Mouse (Mus musculus): ENCODE measurements at regions not wholly inside any gene's neighbourhood (a gene's known extent, or its start where the extent isn't known, plus 50 kb on each side); places are given as distances from the start of the nearest gene placed in this dataset.

GRCm38 (mm10) chr12:112235841-112236240 is 89.8 kb downstream of the Kif26a start:
- no peak for DNase-seq (ENCODE audit: inconsistent ontology term)

- DNase-seq (ENCODE audit: inconsistent ontology term) = peak; percentile 39
Observed at GRCm38 (mm10) chr12:112237061-112237490, 91.1 kb downstream of the Kif26a start.

- DNase-seq (ENCODE audit: inconsistent ontology term) = no peak
Observed at GRCm38 (mm10) chr12:112238834-112239233, 92.8 kb downstream of the Kif26a start.

- DNase-seq (ENCODE audit: inconsistent ontology term) = peak; percentile 68
Observed at GRCm38 (mm10) chr12:112241740-112242171, 95.7 kb downstream of the Kif26a start.

GRCm38 (mm10) chr12:112243231-112243630 is 97.2 kb downstream of the Kif26a start:
- no peak for DNase-seq (ENCODE audit: inconsistent ontology term)

GRCm38 (mm10) chr12:112250894-112251293 is 104.9 kb downstream of the Kif26a start:
- DNase-seq (ENCODE audit: inconsistent ontology term) = no peak

GRCm38 (mm10) chr12:112253461-112253860 is 107.5 kb downstream of the Kif26a start:
- DNase-seq (ENCODE audit: inconsistent ontology term) = no peak

GRCm38 (mm10) chr12:112255223-112255622 is 109.2 kb downstream of the Kif26a start:
- DNase-seq (ENCODE audit: inconsistent ontology term) = no peak

GRCm38 (mm10) chr12:112257691-112258090 is 111.7 kb downstream of the Kif26a start:
- no peak for DNase-seq (ENCODE audit: inconsistent ontology term)

GRCm38 (mm10) chr12:112263283-112264056 is 117.5 kb downstream of the Kif26a start:
- DNase-seq (ENCODE audit: inconsistent ontology term) = peak; percentile 14

- no peak for DNase-seq (ENCODE audit: inconsistent ontology term)
Observed at GRCm38 (mm10) chr12:112264201-112264600, 118.2 kb downstream of the Kif26a start.

GRCm38 (mm10) chr12:112265289-112265969 is 119.4 kb downstream of the Kif26a start:
- DNase-seq (ENCODE audit: inconsistent ontology term) = peak; percentile 65

GRCm38 (mm10) chr12:112274026-112274425 is 128.0 kb downstream of the Kif26a start:
- no peak for DNase-seq (ENCODE audit: inconsistent ontology term)

GRCm38 (mm10) chr12:112274756-112275155 is 128.7 kb downstream of the Kif26a start:
- peak; percentile 33 for DNase-seq (ENCODE audit: inconsistent ontology term)

- peak; percentile 22 for DNase-seq (ENCODE audit: inconsistent ontology term)
Observed at GRCm38 (mm10) chr12:112276651-112277050, 130.6 kb downstream of the Kif26a start.

GRCm38 (mm10) chr12:112277511-112277910 is 131.5 kb downstream of the Kif26a start:
- DNase-seq (ENCODE audit: inconsistent ontology term) = no peak

- no peak for DNase-seq (ENCODE audit: inconsistent ontology term)
Observed at GRCm38 (mm10) chr12:112285096-112285495, 139.1 kb downstream of the Kif26a start.

- no peak for DNase-seq (ENCODE audit: inconsistent ontology term)
Observed at GRCm38 (mm10) chr12:112288786-112289185, 142.8 kb downstream of the Kif26a start.

- peak; percentile 45 for DNase-seq (ENCODE audit: inconsistent ontology term)
Observed at GRCm38 (mm10) chr12:112290299-112290698, 144.3 kb downstream of the Kif26a start.

- DNase-seq (ENCODE audit: inconsistent ontology term) = no peak
Observed at GRCm38 (mm10) chr12:112291748-112292561, 145.9 kb downstream of the Kif26a start.

GRCm38 (mm10) chr12:112293105-112293504 is 147.1 kb downstream of the Kif26a start:
- DNase-seq (ENCODE audit: inconsistent ontology term) = no peak

- no peak for DNase-seq (ENCODE audit: inconsistent ontology term)
Observed at GRCm38 (mm10) chr12:112295337-112295941, 149.4 kb downstream of the Kif26a start.

Data from Muller cell, postnatal 12 days (primary cell).